Mouse (Mus musculus) stomach, embryonic 14.5 days (tissue): ENCODE results near the gene Zscan21. TPM values are rescaled to one million over a fixed set of nuclear protein-coding genes. Genes with fewer than 3 reads are reported as not detected.
A peak's percentile ranks its signal among the peaks of the same experiment; 100 is the strongest.

Source experiments
- ATAC-seq: fragments of 200-750 bp; cut with Nextera tagmentation; 2 replicates; pipeline ENCODE4 v1.8.0; 2017; ENCODE audit warnings: low read depth, moderate TSS enrichment; ENCODE audit not compliant: insufficient number of reproducible peaks, insufficient read depth, low FRiP score
- H3K27ac ChIP-seq: fragments of 300-500 bp; sonication (generic); 2 replicates; pipeline ENCODE4 v1.5.1; 2014; ENCODE audit warnings: mild to moderate bottlenecking, low read length, moderate library complexity, mixed read lengths
- H3K27me3 ChIP-seq: fragments of 300-500 bp; sonication (generic); 2 replicates; pipeline ENCODE4 v1.6.1; 2014; ENCODE audit warnings: low read length, control low read depth, mixed read lengths; ENCODE audit not compliant: control insufficient read depth, insufficient read depth
- H3K36me3 ChIP-seq: fragments of 300-500 bp; sonication (generic); 2 replicates; pipeline ENCODE4 v1.6.1; 2014; ENCODE audit warnings: mild to moderate bottlenecking, control low read depth, low read length, moderate library complexity, mixed read lengths; ENCODE audit not compliant: control insufficient read depth, insufficient read depth
- H3K4me1 ChIP-seq: fragments of 300-500 bp; sonication (generic); 2 replicates; pipeline ENCODE4 v1.6.1; 2014; ENCODE audit warnings: low read length, control low read depth, mixed read lengths; ENCODE audit not compliant: control insufficient read depth, insufficient read depth
- H3K4me2 ChIP-seq: fragments of 300-500 bp; sonication (generic); replicated peaks from 2 replicates; pipeline ENCODE4 v1.6.1; 2014; ENCODE audit warnings: low read depth, low read length, control low read depth
- H3K4me3 ChIP-seq: fragments of 300-500 bp; sonication (generic); 2 replicates; pipeline ENCODE4 v1.5.1; 2014; ENCODE audit warnings: low read depth, low read length, control low read depth
- H3K9ac ChIP-seq: fragments of 300-500 bp; sonication (generic); replicated peaks from 2 replicates; pipeline ENCODE4 v1.6.1; 2014; ENCODE audit warnings: low read depth, mild to moderate bottlenecking, control low read depth, low read length, moderate library complexity, mixed read lengths
- H3K9me3 ChIP-seq: fragments of 300-500 bp; sonication (generic); 2 replicates; pipeline ENCODE4 v1.6.1; 2016; ENCODE audit warnings: low read depth, low read length, control low read depth; ENCODE audit not compliant: control insufficient read depth
- WGBS: fragments of 180-500 bp; shearing (Covaris S2); extraction: QIAGEN DNeasy Blood & Tissue Kit; methylation state at CpG from one replicate; pipeline ENCODE4 v1.1.7; 2014; 5-methylcytosine and 5-hydroxymethylcytosine counted together
- polyA plus RNA-seq: library from polyadenylated mRNA; unstranded; fragments of >200 nt; fragmentation: Nextera tagmentation; extraction: Ambion mirVana; gene quantifications from 2 replicates; pipeline ENCODE4 v1.2.1, GENCODE M21; 2014

The Zscan21 gene
- polyA plus RNA-seq, 1 experiment from 2014 or later: 60.9 TPM

GRCm38 (mm10) chr5:138137257-138137656 is 20.6 kb downstream of the Zscan21 start:
- 66% methylated on average over 4 of the region's 4 CpGs for WGBS
- peaks cover 27% of the 10 kb centered on the region for H3K36me3 ChIP-seq
- H3K4me3 ChIP-seq: no peak overlapping the region
- H3K4me2 ChIP-seq: no peak overlapping the region
- no peaks in the 10 kb centered on the region for H3K9me3 ChIP-seq
- ATAC-seq: no peak
- H3K27me3 ChIP-seq: no peaks in the 10 kb centered on the region
- H3K9ac ChIP-seq: no peak overlapping the region
- no peak overlapping the region for H3K27ac ChIP-seq
- no peaks in the 10 kb centered on the region for H3K4me1 ChIP-seq

- no peak overlapping the region for H3K9ac ChIP-seq
- no peak overlapping the region for H3K4me2 ChIP-seq
- WGBS: 60% methylated on average over 8 of the region's 8 CpGs
- H3K4me1 ChIP-seq: no peaks in the 10 kb centered on the region
- peaks cover 20% of the 10 kb centered on the region for H3K36me3 ChIP-seq
- H3K27me3 ChIP-seq: no peaks in the 10 kb centered on the region
- H3K27ac ChIP-seq: no peak overlapping the region
- no peak overlapping the region for H3K4me3 ChIP-seq
- 0 out of 2 replicates have a peak, but pooled peaks have one; percentile 42 for ATAC-seq
- no peaks in the 10 kb centered on the region for H3K9me3 ChIP-seq
These were observed 21.3 kb downstream of the Zscan21 start for GRCm38 (mm10) chr5:138137935-138138549.

- H3K4me3 ChIP-seq: no peak overlapping the region
- WGBS: 53% methylated on average over 4 of the region's 4 CpGs
- H3K9me3 ChIP-seq: no peaks in the 10 kb centered on the region
- no peak overlapping the region for H3K4me2 ChIP-seq
- H3K27ac ChIP-seq: no peak overlapping the region
- H3K4me1 ChIP-seq: no peaks in the 10 kb centered on the region
- H3K27me3 ChIP-seq: no peaks in the 10 kb centered on the region
- H3K9ac ChIP-seq: no peak overlapping the region
- no peak for ATAC-seq
- peaks cover 14% of the 10 kb centered on the region for H3K36me3 ChIP-seq
These were observed 21.9 kb downstream of the Zscan21 start for GRCm38 (mm10) chr5:138138585-138138984.

- H3K4me1 ChIP-seq: no peaks in the 10 kb centered on the region; the same call in 1 of the 2 replicates
- H3K9me3 ChIP-seq: no peaks in the 10 kb centered on the region
- no peak for ATAC-seq
- no peaks in the 10 kb centered on the region for H3K27me3 ChIP-seq
- H3K27ac ChIP-seq: no peak overlapping the region
- peak overlapping the region; percentile 82 for H3K9ac ChIP-seq
- peak overlapping the region; percentile 67 for H3K4me2 ChIP-seq
- H3K4me3 ChIP-seq: peak overlapping the region; percentile 79
- WGBS: 72% methylated on average over 3 of the region's 3 CpGs
- peaks cover 20% of the 10 kb centered on the region for H3K36me3 ChIP-seq
These were observed 37.7 kb downstream of the Zscan21 start for GRCm38 (mm10) chr5:138154390-138154789.

GRCm38 (mm10) chr5:138155443-138155976 is 38.8 kb downstream of the Zscan21 start, which contains the start of gene Zfp113:
TSS of gene Zfp113 (minus strand) at chr5:138155744.
- H3K4me1 ChIP-seq: no peaks in the 10 kb centered on the region; the same call in 1 of the 2 replicates
- peak within 1 kb of the TSS; percentile 82 for H3K9ac ChIP-seq
- H3K27me3 ChIP-seq: no peaks in the 10 kb centered on the region
- H3K4me2 ChIP-seq: peak within 1 kb of the TSS; percentile 67
- peaks cover 15% of the 10 kb centered on the region for H3K36me3 ChIP-seq
- peak within 1 kb of the TSS; percentile 79 for H3K4me3 ChIP-seq
- peak; percentile 96 for ATAC-seq
- H3K27ac ChIP-seq: peak within 1 kb of the TSS; percentile 91
- under 1% methylated on average over 31 of the region's 31 CpGs for WGBS
- no peaks in the 10 kb centered on the region for H3K9me3 ChIP-seq

GRCm38 (mm10) chr5:138160224-138160762 is 43.6 kb downstream of the Zscan21 start:
- Histone ChIP-seq H3K9me3 (no peaks in the 10 kb centered on the region), H3K36me3 (peaks cover 29% of the 10 kb centered on the region), H3K4me3 (peak overlapping the region; percentile 86), H3K27me3 (no peaks in the 10 kb centered on the region), H3K4me1 (peaks cover 7% of the 10 kb centered on the region; the same call in 1 of the 2 replicates), H3K27ac (peak overlapping the region; percentile 74; the same call in 1 of the 2 replicates), H3K9ac (peak overlapping the region; percentile 87; the same call in 1 of the 2 replicates), H3K4me2 (peak overlapping the region; percentile 34)
- ATAC-seq: no peak
- WGBS: 66% methylated on average over 7 of the region's 7 CpGs

GRCm38 (mm10) chr5:138160842-138161665 is 44.4 kb downstream of the Zscan21 start, which contains the start of gene Cops6:
TSS of gene Cops6 (plus strand) at chr5:138161071.
- Histone ChIP-seq H3K4me1 (peaks cover 7% of the 10 kb centered on the region; the same call in 1 of the 2 replicates), H3K27me3 (no peaks in the 10 kb centered on the region), H3K9ac (peak within 1 kb of the TSS; percentile 87), H3K27ac (peak within 1 kb of the TSS; percentile 74; the same call in 1 of the 2 replicates), H3K36me3 (peaks cover 37% of the 10 kb centered on the region), H3K9me3 (no peaks in the 10 kb centered on the region), H3K4me3 (peak within 1 kb of the TSS; percentile 86), H3K4me2 (peak within 1 kb of the TSS; percentile 70)
- ATAC-seq: peak; percentile 94
- WGBS: under 1% methylated on average over 42 of the region's 42 CpGs

- no peaks in the 10 kb centered on the region for H3K9me3 ChIP-seq
- H3K36me3 ChIP-seq: peaks cover 57% of the 10 kb centered on the region
- WGBS: 59% methylated on average over 6 of the region's 6 CpGs
- no peaks in the 10 kb centered on the region for H3K27me3 ChIP-seq
- no peak for ATAC-seq
- no peak overlapping the region for H3K27ac ChIP-seq
- peaks cover 7% of the 10 kb centered on the region; the same call in 1 of the 2 replicates for H3K4me1 ChIP-seq
- no peak overlapping the region for H3K9ac ChIP-seq
- no peak overlapping the region for H3K4me2 ChIP-seq
- H3K4me3 ChIP-seq: no peak overlapping the region
These were observed 46.3 kb downstream of the Zscan21 start for GRCm38 (mm10) chr5:138163046-138163445.
